Mouse (Mus musculus): ENCODE measurements around the gene Rapgef1.

GRCm38 (mm10) chr2:29751497-29751896 lies 132.0 kb downstream of the Rapgef1 start, which contains the start of gene Gm13420:
- TF ChIP-seq CTCF (IDR thresholded peaks at IDR 0.05; ENCODE audit: low read depth, low read length) (no peak), POLR2AphosphoS5 (IDR thresholded peaks at IDR 0.05; ENCODE audit: insufficient replicate concordance, low read depth, low read length) (no peak)

All from G1E (cell line).